Mouse (Mus musculus): ENCODE data around the gene Rfx8. TPM values are rescaled to one million over a fixed set of nuclear protein-coding genes. Genes with fewer than 3 reads are reported as not detected.

Rfx8 gene
- polyA plus RNA-seq, 1 experiment from 2014 or later, result 0.27 TPM

GRCm38 (mm10) chr1:39653028-39653427 is 67.8 kb downstream of the Rfx8 start:
- no peaks in the 10 kb centered on the region for H3K9me3 ChIP-seq (ENCODE audit: low read length)
- peaks cover 19% of the 10 kb centered on the region for H3K27me3 ChIP-seq (replicated peaks; ENCODE audit: insufficient read depth, low read length)
- H3K4me3 ChIP-seq (ENCODE audit: low read depth, low read length), result no peak overlapping the region
- H3K9ac ChIP-seq (replicated peaks; ENCODE audit: low read depth), result no peak overlapping the region
- 68% methylated on average over 4 of the region's 4 CpGs for WGBS
- no peaks in the 10 kb centered on the region for H3K36me3 ChIP-seq (ENCODE audit: insufficient read depth, low read length)
- H3K27ac ChIP-seq (ENCODE audit: low read length), result no peak overlapping the region
- H3K4me2 ChIP-seq (replicated peaks; ENCODE audit: low read depth, low read length), result no peak overlapping the region
- TF ChIP-seq EP300 (IDR thresholded peaks at IDR 0.05) (no peak), CTCF (IDR thresholded peaks at IDR 0.05) (no peak)
- DNase-seq (ENCODE audit: low spot score) (no peak), ATAC-seq (no peak)
- H3K4me1 ChIP-seq (ENCODE audit: insufficient read depth, low read depth, low read length), result peaks cover 10% of the 10 kb centered on the region; the same call in 1 of the 2 replicates

- Histone ChIP-seq H3K4me3 (ENCODE audit: low read depth, low read length) (peak within 1 kb of the TSS; percentile 32), H3K9ac (replicated peaks; ENCODE audit: low read depth) (no peak within 1 kb of the TSS), H3K9me3 (ENCODE audit: low read length) (no peaks in the 10 kb centered on the region), H3K36me3 (ENCODE audit: insufficient read depth, low read length) (no peaks in the 10 kb centered on the region), H3K27ac (ENCODE audit: low read length) (no peak within 1 kb of the TSS), H3K27me3 (replicated peaks; ENCODE audit: insufficient read depth, low read length) (peaks cover 19% of the 10 kb centered on the region), H3K4me2 (replicated peaks; ENCODE audit: low read depth, low read length) (peak within 1 kb of the TSS; percentile 58), H3K4me1 (ENCODE audit: insufficient read depth, low read depth, low read length) (peaks cover 10% of the 10 kb centered on the region; the same call in 1 of the 2 replicates)
- WGBS, result 37% methylated on average over 9 of the region's 9 CpGs
- ATAC-seq, result no peak
- no peak for TF ChIP-seq CTCF (IDR thresholded peaks at IDR 0.05)
- no peak for TF ChIP-seq EP300 (IDR thresholded peaks at IDR 0.05)
- no peak for DNase-seq (ENCODE audit: low spot score)
These were observed 69.6 kb downstream of the Rfx8 start, which contains the start of gene Creg2 for GRCm38 (mm10) chr1:39651241-39651548. Creg2 (minus strand) TSS chr1:39651474.

- H3K27me3 ChIP-seq (replicated peaks; ENCODE audit: insufficient read depth, low read length), result peaks cover 19% of the 10 kb centered on the region
- no peak overlapping the region for H3K9ac ChIP-seq (replicated peaks; ENCODE audit: low read depth)
- H3K4me3 ChIP-seq (ENCODE audit: low read depth, low read length), result peak overlapping the region; percentile 32
- peak overlapping the region; percentile 58 for H3K4me2 ChIP-seq (replicated peaks; ENCODE audit: low read depth, low read length)
- no peak for TF ChIP-seq EP300 (IDR thresholded peaks at IDR 0.05)
- peak; percentile 78 for TF ChIP-seq CTCF (IDR thresholded peaks at IDR 0.05)
- no peaks in the 10 kb centered on the region for H3K36me3 ChIP-seq (ENCODE audit: insufficient read depth, low read length)
- H3K4me1 ChIP-seq (ENCODE audit: insufficient read depth, low read depth, low read length), result peaks cover 10% of the 10 kb centered on the region; the same call in 1 of the 2 replicates
- H3K27ac ChIP-seq (ENCODE audit: low read length), result no peak overlapping the region
- 1% methylated on average over 66 of the region's 73 CpGs for WGBS
- peak; percentile 72 for DNase-seq (ENCODE audit: low spot score)
- peak; percentile 65 for ATAC-seq
- H3K9me3 ChIP-seq (ENCODE audit: low read length), result no peaks in the 10 kb centered on the region
These were observed 70.2 kb downstream of the Rfx8 start for GRCm38 (mm10) chr1:39650435-39651240.

GRCm38 (mm10) chr1:39649691-39650434 is 70.9 kb downstream of the Rfx8 start:
- no peak for ATAC-seq

GRCm38 (mm10) chr1:39648584-39648983 is 72.2 kb downstream of the Rfx8 start:
- no peak overlapping the region for H3K9ac ChIP-seq (replicated peaks; ENCODE audit: low read depth)
- TF ChIP-seq CTCF (IDR thresholded peaks at IDR 0.05) (no peak), EP300 (IDR thresholded peaks at IDR 0.05) (no peak)
- H3K27ac ChIP-seq (ENCODE audit: low read length), result no peak overlapping the region
- peaks cover 10% of the 10 kb centered on the region; the same call in 1 of the 2 replicates for H3K4me1 ChIP-seq (ENCODE audit: insufficient read depth, low read depth, low read length)
- WGBS, result 75% methylated on average over 7 of the region's 7 CpGs
- H3K4me3 ChIP-seq (ENCODE audit: low read depth, low read length), result no peak overlapping the region
- no peak for ATAC-seq
- no peaks in the 10 kb centered on the region for H3K36me3 ChIP-seq (ENCODE audit: insufficient read depth, low read length)
- H3K9me3 ChIP-seq (ENCODE audit: low read length), result no peaks in the 10 kb centered on the region
- no peak for DNase-seq (ENCODE audit: low spot score)
- H3K4me2 ChIP-seq (replicated peaks; ENCODE audit: low read depth, low read length), result no peak overlapping the region
- H3K27me3 ChIP-seq (replicated peaks; ENCODE audit: insufficient read depth, low read length), result peaks cover 19% of the 10 kb centered on the region

More at GRCm38 (mm10) chr1:39649691-39650434, 70.9 kb downstream of the Rfx8 start:
- Histone ChIP-seq H3K4me2 (replicated peaks; ENCODE audit: low read depth, low read length) (peak overlapping the region; percentile 58), H3K27me3 (replicated peaks; ENCODE audit: insufficient read depth, low read length) (peaks cover 19% of the 10 kb centered on the region), H3K9me3 (ENCODE audit: low read length) (no peaks in the 10 kb centered on the region), H3K36me3 (ENCODE audit: insufficient read depth, low read length) (no peaks in the 10 kb centered on the region), H3K27ac (ENCODE audit: low read length) (no peak overlapping the region), H3K9ac (replicated peaks; ENCODE audit: low read depth) (no peak overlapping the region), H3K4me3 (ENCODE audit: low read depth, low read length) (peak overlapping the region; percentile 32), H3K4me1 (ENCODE audit: insufficient read depth, low read depth, low read length) (peaks cover 10% of the 10 kb centered on the region; the same call in 1 of the 2 replicates)
- no peak for TF ChIP-seq CTCF (IDR thresholded peaks at IDR 0.05)
- TF ChIP-seq EP300 (IDR thresholded peaks at IDR 0.05), result no peak
- no peak for DNase-seq (ENCODE audit: low spot score)
- 23% methylated on average over 17 of the region's 17 CpGs for WGBS

All from lung, postnatal 0 days (tissue).